Mouse (Mus musculus): ENCODE data around the gene Foxa3. TPM values are rescaled to one million over a fixed set of nuclear protein-coding genes. Genes with fewer than 3 reads are reported as not detected.

The Foxa3 gene
- polyA plus RNA-seq, 1 experiment: 0.13 TPM

GRCm38 (mm10) chr7:19004631-19005079 lies 18.7 kb downstream of the Foxa3 start:
- peak; percentile 24 for DNase-seq
- TF ChIP-seq CTCF (conservative IDR thresholded peaks at IDR 0.05; ENCODE audit: insufficient read depth, insufficient read length, low read depth, low read length) (no peak), POLR2A (IDR thresholded peaks at IDR 0.05; ENCODE audit: low read depth, low read length) (no peak)
- Histone ChIP-seq H3K36me3 (ENCODE audit: control insufficient read depth, insufficient read depth, low read length) (no peaks in the 10 kb centered on the region; the same call in 1 of the 2 replicates), H3K4me3 (ENCODE audit: insufficient read depth, low read depth, low read length) (peak overlapping the region; percentile 91), H3K27ac (ENCODE audit: insufficient read depth, low read depth, low read length) (no peak overlapping the region), H3K4me1 (ENCODE audit: control insufficient read depth, insufficient read depth, low read length) (peaks cover 20% of the 10 kb centered on the region), H3K27me3 (replicated peaks; ENCODE audit: control insufficient read depth, insufficient read depth, low read length) (no peaks in the 10 kb centered on the region)
- 5% methylated on average over 34 of the region's 34 CpGs for WGBS

GRCm38 (mm10) chr7:19003902-19004630 lies 19.3 kb downstream of the Foxa3 start, which contains the start of gene Irf2bp1:
Gene Irf2bp1, plus strand, starts transcription at chr7:19004044.
- Histone ChIP-seq H3K4me1 (ENCODE audit: control insufficient read depth, insufficient read depth, low read length) (peaks cover 20% of the 10 kb centered on the region), H3K36me3 (ENCODE audit: control insufficient read depth, insufficient read depth, low read length) (no peaks in the 10 kb centered on the region; the same call in 1 of the 2 replicates), H3K27me3 (replicated peaks; ENCODE audit: control insufficient read depth, insufficient read depth, low read length) (no peaks in the 10 kb centered on the region), H3K4me3 (ENCODE audit: insufficient read depth, low read depth, low read length) (peak within 1 kb of the TSS; percentile 91), H3K27ac (ENCODE audit: insufficient read depth, low read depth, low read length) (peak within 1 kb of the TSS; percentile 95)
- 1% methylated on average over 88 of the region's 90 CpGs for WGBS
- DNase-seq: peak; percentile 96
- TF ChIP-seq CTCF (conservative IDR thresholded peaks at IDR 0.05; ENCODE audit: insufficient read depth, insufficient read length, low read depth, low read length) (no peak), POLR2A (IDR thresholded peaks at IDR 0.05; ENCODE audit: low read depth, low read length) (peak; percentile 62)

- Histone ChIP-seq H3K4me3 (ENCODE audit: insufficient read depth, low read depth, low read length) (peak overlapping the region; percentile 55), H3K36me3 (ENCODE audit: control insufficient read depth, insufficient read depth, low read length) (no peaks in the 10 kb centered on the region; the same call in 1 of the 2 replicates), H3K27ac (ENCODE audit: insufficient read depth, low read depth, low read length) (peak overlapping the region; percentile 73), H3K27me3 (replicated peaks; ENCODE audit: control insufficient read depth, insufficient read depth, low read length) (no peaks in the 10 kb centered on the region), H3K4me1 (ENCODE audit: control insufficient read depth, insufficient read depth, low read length) (peaks cover 20% of the 10 kb centered on the region)
- DNase-seq: peak; percentile 94
- WGBS: 2% methylated on average over 17 of the region's 17 CpGs
- peak; percentile 21 for TF ChIP-seq POLR2A (IDR thresholded peaks at IDR 0.05; ENCODE audit: low read depth, low read length)
- no peak for TF ChIP-seq CTCF (conservative IDR thresholded peaks at IDR 0.05; ENCODE audit: insufficient read depth, insufficient read length, low read depth, low read length)
These were observed 20.4 kb downstream of the Foxa3 start for GRCm38 (mm10) chr7:19002848-19003498.

- peaks cover 12% of the 10 kb centered on the region for H3K4me1 ChIP-seq (ENCODE audit: control insufficient read depth, insufficient read depth, low read length)
- peak overlapping the region; percentile 55; the same call in 1 of the 2 replicates for H3K4me3 ChIP-seq (ENCODE audit: insufficient read depth, low read depth, low read length)
These were observed 21.2 kb downstream of the Foxa3 start for GRCm38 (mm10) chr7:19002115-19002514.

GRCm38 (mm10) chr7:19001807-19002085 lies 21.6 kb downstream of the Foxa3 start:
- Histone ChIP-seq H3K27ac (ENCODE audit: insufficient read depth, low read depth, low read length) (no peak overlapping the region), H3K4me1 (ENCODE audit: control insufficient read depth, insufficient read depth, low read length) (peaks cover 8% of the 10 kb centered on the region; the same call in 1 of the 2 replicates), H3K36me3 (ENCODE audit: control insufficient read depth, insufficient read depth, low read length) (no peaks in the 10 kb centered on the region; the same call in 1 of the 2 replicates), H3K27me3 (replicated peaks; ENCODE audit: control insufficient read depth, insufficient read depth, low read length) (no peaks in the 10 kb centered on the region), H3K4me3 (ENCODE audit: insufficient read depth, low read depth, low read length) (no peak overlapping the region)
- no peak for DNase-seq
- no peak for TF ChIP-seq POLR2A (IDR thresholded peaks at IDR 0.05; ENCODE audit: low read depth, low read length)
- no peak for TF ChIP-seq CTCF (conservative IDR thresholded peaks at IDR 0.05; ENCODE audit: insufficient read depth, insufficient read length, low read depth, low read length)
- 49% methylated on average over 3 of the region's 3 CpGs for WGBS

More at GRCm38 (mm10) chr7:19002115-19002514, 21.2 kb downstream of the Foxa3 start:
- DNase-seq: no peak
- Histone ChIP-seq H3K36me3 (ENCODE audit: control insufficient read depth, insufficient read depth, low read length) (no peaks in the 10 kb centered on the region; the same call in 1 of the 2 replicates), H3K27me3 (replicated peaks; ENCODE audit: control insufficient read depth, insufficient read depth, low read length) (no peaks in the 10 kb centered on the region), H3K27ac (ENCODE audit: insufficient read depth, low read depth, low read length) (no peak overlapping the region)
- WGBS: 16% methylated on average over 4 of the region's 4 CpGs
- TF ChIP-seq POLR2A (IDR thresholded peaks at IDR 0.05; ENCODE audit: low read depth, low read length): no peak
- TF ChIP-seq CTCF (conservative IDR thresholded peaks at IDR 0.05; ENCODE audit: insufficient read depth, insufficient read length, low read depth, low read length): no peak

GRCm38 (mm10) chr7:19001066-19001806 lies 22.1 kb downstream of the Foxa3 start:
- Histone ChIP-seq H3K27ac (ENCODE audit: insufficient read depth, low read depth, low read length) (peak overlapping the region; percentile 6; the same call in 1 of the 2 replicates), H3K27me3 (replicated peaks; ENCODE audit: control insufficient read depth, insufficient read depth, low read length) (no peaks in the 10 kb centered on the region), H3K36me3 (ENCODE audit: control insufficient read depth, insufficient read depth, low read length) (no peaks in the 10 kb centered on the region; the same call in 1 of the 2 replicates), H3K4me1 (ENCODE audit: control insufficient read depth, insufficient read depth, low read length) (0 out of 2 replicates have a peak, but pooled peaks cover 6% of the 10 kb centered on the region), H3K4me3 (ENCODE audit: insufficient read depth, low read depth, low read length) (peak overlapping the region; percentile 41)
- peak; percentile 82 for DNase-seq
- TF ChIP-seq POLR2A (IDR thresholded peaks at IDR 0.05; ENCODE audit: low read depth, low read length): no peak
- TF ChIP-seq CTCF (conservative IDR thresholded peaks at IDR 0.05; ENCODE audit: insufficient read depth, insufficient read length, low read depth, low read length): no peak
- 30% methylated on average over 18 of the region's 18 CpGs for WGBS
